Mouse (Mus musculus): ENCODE data around the gene Hsph1. TPM values are rescaled to one million over a fixed set of nuclear protein-coding genes. Genes with fewer than 3 reads are reported as not detected.

Gene Hsph1
- polyA plus RNA-seq, 1 experiment from 2014 or later, result 13.4 TPM

DNA sequence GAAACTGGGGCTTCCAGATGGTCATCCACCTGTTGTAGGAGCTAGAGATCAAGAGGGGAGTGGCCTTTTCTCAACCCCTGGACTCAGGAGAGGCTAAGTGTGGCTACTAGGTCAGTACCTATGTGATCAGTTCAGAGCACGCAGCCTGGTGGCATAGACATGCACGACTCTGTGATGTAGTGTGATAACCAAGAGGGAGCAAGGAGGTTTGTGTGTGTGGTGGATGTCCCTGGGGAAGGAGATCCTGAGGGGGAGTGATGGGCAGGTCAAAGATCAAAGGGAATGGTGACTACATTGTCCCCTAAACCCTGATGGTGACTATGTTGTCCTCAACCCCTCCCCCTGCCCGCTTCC lies 24.0 kb downstream of the Hsph1 start:
- H3K36me3 ChIP-seq (ENCODE audit: control insufficient read depth, insufficient read depth, low read length), result peaks cover 3% of the 10 kb centered on the region; the same call in 1 of the 2 replicates
- DNase-seq (ENCODE audit: low spot score), result no peak
- H3K4me1 ChIP-seq (replicated peaks; ENCODE audit: control insufficient read depth, insufficient read depth), result no peaks in the 10 kb centered on the region
- H3K4me3 ChIP-seq (ENCODE audit: low read depth, low read length), result no peak overlapping the region
- TF ChIP-seq CTCF (IDR thresholded peaks at IDR 0.05; ENCODE audit: low read depth) (no peak), EP300 (optimal IDR thresholded peaks at IDR 0.05) (no peak)
- H3K9ac ChIP-seq (ENCODE audit: low read length), result no peak overlapping the region
- 92% methylated on average over 3 of the region's 3 CpGs for WGBS
- ATAC-seq (ENCODE audit: low FRiP score, low TSS enrichment), result no peak
- H3K9me3 ChIP-seq (ENCODE audit: control insufficient read depth, low read length), result no peaks in the 10 kb centered on the region
- H3K27ac ChIP-seq (replicated peaks), result no peak overlapping the region
- no peak overlapping the region for H3K4me2 ChIP-seq (replicated peaks; ENCODE audit: low read depth)
- no peaks in the 10 kb centered on the region for H3K27me3 ChIP-seq (ENCODE audit: control insufficient read depth, insufficient read depth, low read length)

DNA sequence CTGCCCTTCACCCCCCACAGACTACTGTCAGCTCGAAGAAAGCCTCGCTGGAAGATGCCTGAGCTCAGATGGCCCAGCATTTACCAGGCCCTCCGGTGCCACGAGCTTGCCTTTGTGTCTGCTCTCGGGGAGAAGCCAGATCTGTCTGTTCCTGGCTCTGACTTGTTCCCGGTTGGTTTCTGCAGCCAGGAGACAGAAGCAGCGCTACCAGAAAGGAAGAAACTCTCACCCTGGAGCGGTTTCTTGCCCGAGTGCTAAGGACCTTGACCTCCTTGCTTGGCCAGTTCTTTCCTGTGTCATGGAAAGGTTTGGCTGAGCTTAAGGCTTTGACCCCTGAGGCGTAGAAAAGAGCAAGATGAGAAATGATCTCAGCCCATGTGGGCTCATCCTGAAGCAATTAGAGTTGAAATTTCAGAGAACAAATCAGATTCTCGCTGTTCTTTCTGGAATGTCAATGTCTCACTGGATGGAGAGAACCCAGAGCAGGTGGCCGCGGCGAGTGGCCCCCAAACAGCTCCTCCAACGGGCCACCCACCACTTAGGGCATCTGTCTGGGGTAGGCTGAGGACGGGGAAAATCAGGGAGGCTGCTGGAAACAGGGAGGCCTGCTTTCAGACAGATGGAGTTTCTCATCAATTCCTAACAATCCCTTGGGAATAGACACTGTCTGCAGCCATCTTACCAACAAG lies 24.6 kb downstream of the Hsph1 start:
- ATAC-seq (ENCODE audit: low FRiP score, low TSS enrichment), result no peak
- no peak overlapping the region for H3K27ac ChIP-seq (replicated peaks)
- WGBS, result 56% methylated on average over 16 of the region's 16 CpGs

DNA sequence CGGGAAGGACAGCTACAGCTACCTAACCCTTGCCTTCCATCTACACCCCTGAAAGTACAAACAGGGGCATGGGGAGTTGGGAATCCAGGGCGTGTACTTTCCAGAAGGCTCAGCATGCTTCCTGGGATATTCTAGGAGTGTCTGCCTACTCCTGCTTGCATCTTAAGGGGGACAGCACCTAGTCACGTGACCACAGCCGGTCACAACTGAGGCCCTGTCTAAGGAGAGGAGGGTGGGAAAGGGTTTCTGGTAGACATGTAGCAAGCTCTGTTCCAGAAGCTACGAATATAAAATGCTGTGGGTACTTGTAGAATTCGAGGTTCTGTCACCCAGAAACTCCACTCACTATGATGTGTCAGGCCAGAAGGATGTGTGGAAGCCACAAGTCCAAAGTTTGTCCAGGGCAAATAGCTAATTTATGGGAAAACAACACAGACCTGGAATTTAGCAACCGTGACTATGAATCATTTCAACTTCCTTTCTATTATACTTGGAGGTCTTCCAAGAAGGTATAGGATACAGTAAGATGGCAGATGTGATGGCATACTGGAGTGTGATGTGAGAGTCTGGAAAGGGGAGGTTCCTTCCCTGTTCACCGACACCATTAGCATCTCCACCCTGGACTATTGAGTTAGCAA lies 29.0 kb downstream of the Hsph1 start:
- no peaks in the 10 kb centered on the region for H3K9me3 ChIP-seq (ENCODE audit: control insufficient read depth, low read length)
- 78% methylated on average over 8 of the region's 8 CpGs for WGBS
- no peak for TF ChIP-seq EP300 (optimal IDR thresholded peaks at IDR 0.05)
- no peak for TF ChIP-seq CTCF (IDR thresholded peaks at IDR 0.05; ENCODE audit: low read depth)
- no peak overlapping the region for H3K9ac ChIP-seq (ENCODE audit: low read length)
- no peak overlapping the region for H3K4me3 ChIP-seq (ENCODE audit: low read depth, low read length)
- no peaks in the 10 kb centered on the region for H3K36me3 ChIP-seq (ENCODE audit: control insufficient read depth, insufficient read depth, low read length)
- H3K4me2 ChIP-seq (replicated peaks; ENCODE audit: low read depth), result no peak overlapping the region
- no peaks in the 10 kb centered on the region for H3K27me3 ChIP-seq (ENCODE audit: control insufficient read depth, insufficient read depth, low read length)
- no peak for ATAC-seq (ENCODE audit: low FRiP score, low TSS enrichment)
- no peak for DNase-seq (ENCODE audit: low spot score)
- no peak overlapping the region for H3K27ac ChIP-seq (replicated peaks)
- no peaks in the 10 kb centered on the region for H3K4me1 ChIP-seq (replicated peaks; ENCODE audit: control insufficient read depth, insufficient read depth)

More for the DNA sequence above, 24.6 kb downstream of the Hsph1 start:
- H3K27me3 ChIP-seq (ENCODE audit: control insufficient read depth, insufficient read depth, low read length), result no peaks in the 10 kb centered on the region
- H3K9me3 ChIP-seq (ENCODE audit: control insufficient read depth, low read length), result no peaks in the 10 kb centered on the region
- peaks cover 3% of the 10 kb centered on the region; the same call in 1 of the 2 replicates for H3K36me3 ChIP-seq (ENCODE audit: control insufficient read depth, insufficient read depth, low read length)
- H3K4me2 ChIP-seq (replicated peaks; ENCODE audit: low read depth), result no peak overlapping the region
- TF ChIP-seq EP300 (optimal IDR thresholded peaks at IDR 0.05) (no peak), CTCF (IDR thresholded peaks at IDR 0.05; ENCODE audit: low read depth) (no peak)
- no peaks in the 10 kb centered on the region for H3K4me1 ChIP-seq (replicated peaks; ENCODE audit: control insufficient read depth, insufficient read depth)
- H3K4me3 ChIP-seq (ENCODE audit: low read depth, low read length), result no peak overlapping the region
- no peak for DNase-seq (ENCODE audit: low spot score)
- H3K9ac ChIP-seq (ENCODE audit: low read length), result no peak overlapping the region

DNA sequence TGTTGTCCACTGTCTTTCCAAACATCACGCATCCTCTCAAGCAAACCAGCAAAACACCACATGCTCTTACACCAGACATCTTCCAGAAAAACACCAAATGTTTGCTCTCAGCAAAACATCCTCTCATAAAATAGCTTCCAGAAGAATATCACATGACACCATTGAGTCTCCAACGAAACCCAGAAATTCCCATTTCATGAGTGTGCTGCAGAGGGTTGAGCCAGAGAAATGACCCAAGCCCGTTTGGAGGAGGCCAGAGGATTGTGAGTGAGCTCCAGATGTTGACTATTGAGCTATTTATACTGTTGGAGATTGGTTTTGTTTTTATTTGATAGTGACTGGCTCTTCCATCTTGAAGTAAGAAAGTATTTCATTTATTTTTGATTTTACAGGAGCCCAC lies 32.9 kb downstream of the Hsph1 start:
- H3K27me3 ChIP-seq (ENCODE audit: control insufficient read depth, insufficient read depth, low read length), result no peaks in the 10 kb centered on the region
- H3K4me2 ChIP-seq (replicated peaks; ENCODE audit: low read depth), result no peak overlapping the region
- H3K9me3 ChIP-seq (ENCODE audit: control insufficient read depth, low read length), result no peaks in the 10 kb centered on the region
- 53% methylated on average over 3 of the region's 3 CpGs for WGBS
- DNase-seq (ENCODE audit: low spot score) (no peak), ATAC-seq (ENCODE audit: low FRiP score, low TSS enrichment) (no peak)
- no peaks in the 10 kb centered on the region for H3K36me3 ChIP-seq (ENCODE audit: control insufficient read depth, insufficient read depth, low read length)
- no peak overlapping the region for H3K9ac ChIP-seq (ENCODE audit: low read length)
- no peak overlapping the region for H3K4me3 ChIP-seq (ENCODE audit: low read depth, low read length)
- no peak for TF ChIP-seq CTCF (IDR thresholded peaks at IDR 0.05; ENCODE audit: low read depth)
- TF ChIP-seq EP300 (optimal IDR thresholded peaks at IDR 0.05), result no peak
- no peak overlapping the region for H3K27ac ChIP-seq (replicated peaks)
- H3K4me1 ChIP-seq (replicated peaks; ENCODE audit: control insufficient read depth, insufficient read depth), result no peaks in the 10 kb centered on the region

DNA sequence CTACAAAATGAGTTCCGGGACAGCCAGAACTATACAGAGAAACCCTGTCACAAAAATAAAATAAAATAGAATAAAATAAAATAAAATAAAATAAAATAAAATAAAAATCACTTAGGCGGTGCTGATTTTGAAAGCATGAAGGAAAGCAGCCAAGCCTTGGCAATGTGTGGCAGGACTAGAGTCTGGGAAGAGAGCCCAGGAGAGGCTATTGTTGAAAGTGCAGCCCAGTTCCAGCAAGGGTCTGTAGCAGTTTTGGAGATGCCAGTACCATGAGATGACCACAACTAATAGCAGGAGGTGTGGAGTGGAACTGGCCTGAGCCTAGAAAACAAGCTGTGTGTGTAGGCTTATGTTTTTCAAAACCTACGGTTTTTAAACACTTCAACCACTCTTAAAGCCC lies 34.2 kb downstream of the Hsph1 start:
- DNase-seq (ENCODE audit: low spot score), result no peak
- H3K9ac ChIP-seq (ENCODE audit: low read length), result no peak overlapping the region
- no peak for ATAC-seq (ENCODE audit: low FRiP score, low TSS enrichment)
- no peaks in the 10 kb centered on the region for H3K4me1 ChIP-seq (replicated peaks; ENCODE audit: control insufficient read depth, insufficient read depth)
- H3K9me3 ChIP-seq (ENCODE audit: control insufficient read depth, low read length), result no peaks in the 10 kb centered on the region
- WGBS, result 86% methylated on average over 3 of the region's 3 CpGs
- no peak overlapping the region for H3K4me2 ChIP-seq (replicated peaks; ENCODE audit: low read depth)
- TF ChIP-seq EP300 (optimal IDR thresholded peaks at IDR 0.05), result no peak
- TF ChIP-seq CTCF (IDR thresholded peaks at IDR 0.05; ENCODE audit: low read depth), result no peak
- H3K36me3 ChIP-seq (ENCODE audit: control insufficient read depth, insufficient read depth, low read length), result no peaks in the 10 kb centered on the region
- H3K4me3 ChIP-seq (ENCODE audit: low read depth, low read length), result no peak overlapping the region
- no peak overlapping the region for H3K27ac ChIP-seq (replicated peaks)
- H3K27me3 ChIP-seq (ENCODE audit: control insufficient read depth, insufficient read depth, low read length), result no peaks in the 10 kb centered on the region

DNA sequence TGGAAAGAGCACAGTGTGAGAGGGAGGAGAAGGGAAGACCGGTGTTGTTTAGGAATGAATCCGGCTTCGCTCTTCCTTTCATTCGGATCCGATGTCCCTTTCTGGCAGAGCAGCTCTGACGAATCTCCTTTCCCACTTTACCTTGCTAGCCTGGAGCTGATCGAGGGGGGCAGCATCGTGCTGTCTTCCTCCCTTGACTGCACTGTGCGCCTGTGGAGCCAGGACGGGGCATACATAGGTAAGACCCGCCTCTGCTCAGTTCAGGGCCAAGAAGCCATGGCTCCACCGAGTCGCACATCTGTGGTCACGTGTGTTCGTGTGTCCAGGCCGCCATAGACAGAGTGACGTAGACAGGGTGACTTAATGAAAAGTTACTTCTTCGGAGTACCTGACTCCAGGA lies 38.8 kb downstream of the Hsph1 start:
- DNase-seq (ENCODE audit: low spot score), result no peak
- 50% methylated on average over 18 of the region's 18 CpGs for WGBS
- H3K4me3 ChIP-seq (ENCODE audit: low read depth, low read length), result no peak overlapping the region

More for the DNA sequence above, 38.8 kb downstream of the Hsph1 start:
- H3K27me3 ChIP-seq (ENCODE audit: control insufficient read depth, insufficient read depth, low read length), result no peaks in the 10 kb centered on the region
- no peak for TF ChIP-seq EP300 (optimal IDR thresholded peaks at IDR 0.05)
- no peak for TF ChIP-seq CTCF (IDR thresholded peaks at IDR 0.05; ENCODE audit: low read depth)
- H3K4me1 ChIP-seq (replicated peaks; ENCODE audit: control insufficient read depth, insufficient read depth), result no peaks in the 10 kb centered on the region
- ATAC-seq (ENCODE audit: low FRiP score, low TSS enrichment), result no peak
- H3K36me3 ChIP-seq (ENCODE audit: control insufficient read depth, insufficient read depth, low read length), result no peaks in the 10 kb centered on the region
- H3K9me3 ChIP-seq (ENCODE audit: control insufficient read depth, low read length), result no peaks in the 10 kb centered on the region
- H3K27ac ChIP-seq (replicated peaks), result no peak overlapping the region
- no peak overlapping the region for H3K9ac ChIP-seq (ENCODE audit: low read length)
- no peak overlapping the region for H3K4me2 ChIP-seq (replicated peaks; ENCODE audit: low read depth)

Measured in stomach, postnatal 0 days (tissue).